Mouse (Mus musculus): ENCODE measurements around the gene Fam84b. TPM values are rescaled to one million over a fixed set of nuclear protein-coding genes. Genes with fewer than 3 reads are reported as not detected.

Fam84b gene
- total RNA-seq (2014; rRNA removed) = 15.9 and 18.1 TPM in 2 replicates
- polyA plus RNA-seq (2015; fragmentation: Nextera tagmentation; extraction: Ambion mirVana) = 5.6 and 6.5 TPM in 2 replicates

DNA sequence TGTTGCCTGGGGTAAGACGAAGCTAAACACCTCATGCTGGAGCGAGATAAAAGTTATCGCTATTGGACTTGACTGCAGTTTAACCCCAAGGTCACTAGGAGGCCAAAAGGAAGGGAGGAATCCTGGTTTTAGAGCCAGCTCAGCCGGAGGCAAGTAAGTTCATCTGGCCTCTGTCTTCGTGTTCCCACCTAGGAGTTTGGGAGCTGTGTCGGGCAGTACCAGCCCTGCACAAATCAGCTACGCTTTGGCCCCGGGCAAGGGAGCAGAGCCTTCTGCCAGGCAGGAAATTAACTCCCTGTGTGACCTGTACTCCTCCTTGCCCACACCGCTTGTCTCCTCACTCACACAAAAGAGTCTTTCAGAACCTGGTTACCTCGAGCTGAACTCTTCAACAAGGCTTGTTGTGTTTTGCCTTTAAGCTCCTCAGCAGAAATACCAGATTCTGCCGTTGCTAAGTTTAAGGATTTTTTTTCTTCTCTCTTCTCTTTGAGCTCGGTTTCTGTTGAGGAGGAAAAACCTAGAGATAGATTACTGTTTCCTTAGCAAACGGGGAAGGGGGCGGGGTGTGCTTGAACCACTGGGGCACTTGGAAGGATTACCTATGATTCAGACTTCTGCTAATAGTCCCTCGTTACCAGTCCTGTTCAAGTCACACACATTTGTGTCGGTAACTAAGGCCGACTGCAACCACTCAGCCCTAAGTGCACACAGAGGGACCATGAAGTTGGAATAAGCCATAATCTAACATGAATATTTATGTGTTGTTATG lies at the start of gene Fam84b:
Gene Fam84b (minus strand): TSS at position 548 of the 769 bp plus-strand sequence.
- H3K4me3 ChIP-seq (ENCODE audit: low read length) = no peak within 1 kb of the TSS
- DNase-seq (ENCODE audit: low spot score) (peak; percentile 37), ATAC-seq (peak; percentile 83; the same call in 1 of the 2 replicates)
- no peaks in the 10 kb centered on the region for H3K36me3 ChIP-seq (ENCODE audit: insufficient read depth, low read length)
- H3K27me3 ChIP-seq (ENCODE audit: insufficient read depth, low read length) = no peaks in the 10 kb centered on the region
- no peak for TF ChIP-seq CTCF (IDR thresholded peaks at IDR 0.05; ENCODE audit: low read depth)
- H3K9me3 ChIP-seq (ENCODE audit: low read length) = 0 out of 2 replicates have a peak, but pooled peaks cover 2% of the 10 kb centered on the region
- 0 out of 2 replicates have a peak within 1 kb of the TSS, but pooled peaks have one; percentile 7 for H3K4me2 ChIP-seq (ENCODE audit: low read depth, low read length)
- 26% methylated on average over 17 of the region's 17 CpGs for WGBS
- H3K27ac ChIP-seq = no peak within 1 kb of the TSS
- no peak within 1 kb of the TSS for H3K9ac ChIP-seq (replicated peaks; ENCODE audit: low read length)
- no peaks in the 10 kb centered on the region for H3K4me1 ChIP-seq (ENCODE audit: insufficient read depth, low read length)

- Histone ChIP-seq H3K36me3 (ENCODE audit: insufficient read depth, low read length) (no peaks in the 10 kb centered on the region), H3K4me1 (ENCODE audit: insufficient read depth, low read length) (no peaks in the 10 kb centered on the region), H3K27me3 (ENCODE audit: insufficient read depth, low read length) (no peaks in the 10 kb centered on the region), H3K27ac (no peak overlapping the region), H3K4me2 (ENCODE audit: low read depth, low read length) (no peak overlapping the region), H3K9me3 (ENCODE audit: low read length) (no peaks in the 10 kb centered on the region), H3K4me3 (ENCODE audit: low read length) (no peak overlapping the region), H3K9ac (replicated peaks; ENCODE audit: low read length) (no peak overlapping the region)
- ATAC-seq (no peak; the same call in 1 of the 2 replicates), DNase-seq (ENCODE audit: low spot score) (no peak)
- 45% methylated on average over 6 of the region's 6 CpGs for WGBS
- TF ChIP-seq CTCF (IDR thresholded peaks at IDR 0.05; ENCODE audit: low read depth) = no peak
These were observed 44.8 kb upstream of the Fam84b start for GRCm38 (mm10) chr15:60898187-60898965.

- no peak for TF ChIP-seq CTCF (IDR thresholded peaks at IDR 0.05; ENCODE audit: low read depth)
- Histone ChIP-seq H3K9me3 (ENCODE audit: low read length) (no peaks in the 10 kb centered on the region), H3K27me3 (ENCODE audit: insufficient read depth, low read length) (no peaks in the 10 kb centered on the region), H3K4me2 (ENCODE audit: low read depth, low read length) (no peak overlapping the region), H3K4me1 (ENCODE audit: insufficient read depth, low read length) (no peaks in the 10 kb centered on the region), H3K4me3 (ENCODE audit: low read length) (no peak overlapping the region), H3K27ac (no peak overlapping the region), H3K9ac (replicated peaks; ENCODE audit: low read length) (no peak overlapping the region), H3K36me3 (ENCODE audit: insufficient read depth, low read length) (no peaks in the 10 kb centered on the region)
- DNase-seq (ENCODE audit: low spot score) (no peak), ATAC-seq (no peak)
- 77% methylated on average over 2 of the region's 2 CpGs for WGBS
These were observed 42.5 kb upstream of the Fam84b start for GRCm38 (mm10) chr15:60896040-60896439.

- no peak for ATAC-seq
- WGBS = 81% methylated on average over 3 of the region's 3 CpGs
- H3K27ac ChIP-seq = no peak overlapping the region
- DNase-seq (ENCODE audit: low spot score) = no peak
- H3K4me1 ChIP-seq (ENCODE audit: insufficient read depth, low read length) = no peaks in the 10 kb centered on the region
- no peak overlapping the region for H3K4me3 ChIP-seq (ENCODE audit: low read length)
- H3K9me3 ChIP-seq (ENCODE audit: low read length) = no peaks in the 10 kb centered on the region
- H3K36me3 ChIP-seq (ENCODE audit: insufficient read depth, low read length) = no peaks in the 10 kb centered on the region
- no peak for TF ChIP-seq CTCF (IDR thresholded peaks at IDR 0.05; ENCODE audit: low read depth)
- H3K4me2 ChIP-seq (ENCODE audit: low read depth, low read length) = no peak overlapping the region
- no peaks in the 10 kb centered on the region for H3K27me3 ChIP-seq (ENCODE audit: insufficient read depth, low read length)
- H3K9ac ChIP-seq (replicated peaks; ENCODE audit: low read length) = no peak overlapping the region
These were observed 39.4 kb upstream of the Fam84b start for GRCm38 (mm10) chr15:60892976-60893463.

- H3K36me3 ChIP-seq (ENCODE audit: insufficient read depth, low read length) = no peaks in the 10 kb centered on the region
- H3K4me2 ChIP-seq (ENCODE audit: low read depth, low read length) = no peak overlapping the region
- H3K4me3 ChIP-seq (ENCODE audit: low read length) = no peak overlapping the region
- no peaks in the 10 kb centered on the region for H3K4me1 ChIP-seq (ENCODE audit: insufficient read depth, low read length)
- no peak for TF ChIP-seq CTCF (IDR thresholded peaks at IDR 0.05; ENCODE audit: low read depth)
- H3K27me3 ChIP-seq (ENCODE audit: insufficient read depth, low read length) = no peaks in the 10 kb centered on the region
- H3K27ac ChIP-seq = no peak overlapping the region
- ATAC-seq (no peak), DNase-seq (ENCODE audit: low spot score) (no peak)
- WGBS = 83% methylated on average over 2 of the region's 2 CpGs
- no peaks in the 10 kb centered on the region for H3K9me3 ChIP-seq (ENCODE audit: low read length)
- no peak overlapping the region for H3K9ac ChIP-seq (replicated peaks; ENCODE audit: low read length)
These were observed 35.1 kb upstream of the Fam84b start for GRCm38 (mm10) chr15:60888724-60889123.

DNA sequence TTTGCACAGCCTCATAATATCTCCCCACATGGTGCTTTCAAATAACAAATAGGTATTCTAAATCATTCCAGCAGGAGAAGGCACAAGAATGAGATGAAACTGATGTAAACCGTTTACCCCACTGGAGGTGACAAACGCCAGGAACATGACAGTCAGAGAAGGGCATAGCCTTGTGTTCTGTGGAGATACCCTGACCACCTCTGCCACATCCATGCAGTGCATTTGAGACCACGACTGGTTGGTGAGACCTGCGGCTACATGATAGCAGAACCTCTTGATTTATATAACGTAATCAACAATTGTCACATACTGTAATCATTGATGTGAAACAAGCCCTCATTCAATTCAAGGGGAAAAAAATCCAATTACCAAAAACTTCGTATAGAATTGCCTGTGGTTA lies 22.1 kb upstream of the Fam84b start:
- Histone ChIP-seq H3K4me1 (ENCODE audit: insufficient read depth, low read length) (no peaks in the 10 kb centered on the region), H3K9ac (replicated peaks; ENCODE audit: low read length) (no peak overlapping the region), H3K9me3 (ENCODE audit: low read length) (no peaks in the 10 kb centered on the region), H3K27me3 (ENCODE audit: insufficient read depth, low read length) (no peaks in the 10 kb centered on the region), H3K4me2 (ENCODE audit: low read depth, low read length) (no peak overlapping the region), H3K36me3 (ENCODE audit: insufficient read depth, low read length) (no peaks in the 10 kb centered on the region), H3K4me3 (ENCODE audit: low read length) (no peak overlapping the region), H3K27ac (no peak overlapping the region)
- ATAC-seq = no peak
- DNase-seq (ENCODE audit: low spot score) = no peak
- no peak for TF ChIP-seq CTCF (IDR thresholded peaks at IDR 0.05; ENCODE audit: low read depth)
- 87% methylated on average over 6 of the region's 6 CpGs for WGBS
